Mouse (Mus musculus) liver, embryonic 15.5 days (tissue): ENCODE data around the gene Ndufs1. TPM values are rescaled to one million over a fixed set of nuclear protein-coding genes. Genes with fewer than 3 reads are reported as not detected.

Source experiments
- ATAC-seq: fragments of 200-750 bp; cut with Nextera tagmentation; 2 replicates; pipeline ENCODE4 v1.8.0; 2017; ENCODE audit warnings: moderate number of reproducible peaks, mild to moderate bottlenecking, moderate library complexity; ENCODE audit not compliant: insufficient read depth
- H3K27ac ChIP-seq: fragments of 300-500 bp; sonication (generic); replicated peaks from 2 replicates; pipeline ENCODE4 v1.5.1; 2015; ENCODE audit warnings: mild to moderate bottlenecking, inconsistent platforms
- H3K27me3 ChIP-seq: fragments of 300-500 bp; sonication (generic); 2 replicates; pipeline ENCODE4 v1.6.1; 2015; ENCODE audit warnings: mild to moderate bottlenecking, inconsistent platforms
- H3K36me3 ChIP-seq: fragments of 300-500 bp; sonication (generic); replicated peaks from 2 replicates; pipeline ENCODE4 v1.6.1; 2015; ENCODE audit warnings: moderate library complexity, mild to moderate bottlenecking, inconsistent platforms
- H3K4me1 ChIP-seq: fragments of 300-500 bp; sonication (generic); replicated peaks from 2 replicates; pipeline ENCODE4 v1.6.1; 2015; ENCODE audit warnings: inconsistent platforms
- H3K4me2 ChIP-seq: fragments of 300-500 bp; sonication (generic); 2 replicates; pipeline ENCODE4 v1.6.1; 2015; ENCODE audit warnings: moderate library complexity, mild to moderate bottlenecking, inconsistent platforms
- H3K4me3 ChIP-seq: fragments of 300-500 bp; sonication (generic); replicated peaks from 2 replicates; pipeline ENCODE4 v1.5.1; 2015; ENCODE audit warnings: mild to moderate bottlenecking, inconsistent platforms
- H3K9ac ChIP-seq: fragments of 300-500 bp; sonication (generic); 2 replicates; pipeline ENCODE4 v1.6.1; 2015; ENCODE audit warnings: moderate library complexity, mild to moderate bottlenecking, inconsistent platforms
- H3K9me3 ChIP-seq: fragments of 300-500 bp; sonication (generic); replicated peaks from 2 replicates; pipeline ENCODE4 v1.6.1; 2016; ENCODE audit warnings: inconsistent platforms
- WGBS: fragments of 180-500 bp; shearing (Covaris S2); methylation state at CpG from one replicate; pipeline ENCODE4 v1.1.7; 2015; ENCODE audit warnings: mixed read lengths; ENCODE audit not compliant: insufficient replicate concordance; 5-methylcytosine and 5-hydroxymethylcytosine counted together
- polyA plus RNA-seq: library from polyadenylated mRNA; unstranded; fragments of >200 nt; fragmentation: Nextera tagmentation; extraction: Ambion mirVana; gene quantifications from 2 replicates; pipeline ENCODE4 v1.2.1, GENCODE M21; 2015

Ndufs1 gene
- polyA plus RNA-seq, 1 experiment from 2014 or later, result 94.0 TPM

GRCm38 (mm10) chr1:63119675-63120074 is 57.0 kb downstream of the Ndufs1 start:
- Histone ChIP-seq H3K36me3 (peaks cover 61% of the 10 kb centered on the region), H3K4me2 (no peak overlapping the region), H3K9ac (no peak overlapping the region), H3K27ac (peak overlapping the region; percentile 24; the same call in 1 of the 2 replicates), H3K27me3 (no peaks in the 10 kb centered on the region), H3K4me1 (peaks cover 40% of the 10 kb centered on the region), H3K9me3 (no peaks in the 10 kb centered on the region), H3K4me3 (no peak overlapping the region)
- 29% methylated on average over 4 of the region's 4 CpGs for WGBS
- ATAC-seq, result no peak

- no peaks in the 10 kb centered on the region for H3K9me3 ChIP-seq
- peak overlapping the region; percentile 96 for H3K27ac ChIP-seq
- WGBS, result 17% methylated on average over 3 of the region's 3 CpGs
- no peaks in the 10 kb centered on the region for H3K27me3 ChIP-seq
- H3K4me1 ChIP-seq, result peaks cover 47% of the 10 kb centered on the region
- H3K4me2 ChIP-seq, result peak overlapping the region; percentile 80
- H3K36me3 ChIP-seq, result peaks cover 24% of the 10 kb centered on the region
- peak overlapping the region; percentile 99 for H3K9ac ChIP-seq
- no peak for ATAC-seq
- peak overlapping the region; percentile 94 for H3K4me3 ChIP-seq
These were observed 61.1 kb downstream of the Ndufs1 start for GRCm38 (mm10) chr1:63115540-63115939.

- peak overlapping the region; percentile 96 for H3K27ac ChIP-seq
- H3K4me1 ChIP-seq, result peaks cover 48% of the 10 kb centered on the region
- H3K9ac ChIP-seq, result peak overlapping the region; percentile 99
- H3K27me3 ChIP-seq, result no peaks in the 10 kb centered on the region
- no peak for ATAC-seq
- H3K4me3 ChIP-seq, result peak overlapping the region; percentile 94
- peaks cover 20% of the 10 kb centered on the region for H3K36me3 ChIP-seq
- WGBS, result 3% methylated on average over 4 of the region's 4 CpGs
- H3K9me3 ChIP-seq, result no peaks in the 10 kb centered on the region
- peak overlapping the region; percentile 80 for H3K4me2 ChIP-seq
These were observed 61.5 kb downstream of the Ndufs1 start for GRCm38 (mm10) chr1:63115096-63115495.

- H3K4me2 ChIP-seq, result peak within 1 kb of the TSS; percentile 80
- under 1% methylated on average over 41 of the region's 42 CpGs for WGBS
- peak within 1 kb of the TSS; percentile 99 for H3K9ac ChIP-seq
- H3K36me3 ChIP-seq, result peaks cover 13% of the 10 kb centered on the region
- ATAC-seq, result peak; percentile 75
- no peaks in the 10 kb centered on the region for H3K27me3 ChIP-seq
- H3K4me1 ChIP-seq, result peaks cover 44% of the 10 kb centered on the region
- peak within 1 kb of the TSS; percentile 94 for H3K4me3 ChIP-seq
- H3K27ac ChIP-seq, result peak within 1 kb of the TSS; percentile 96
- no peaks in the 10 kb centered on the region for H3K9me3 ChIP-seq
These were observed 62.4 kb downstream of the Ndufs1 start, which contains the start of gene Ino80d for GRCm38 (mm10) chr1:63114136-63114781. TSS of gene Ino80d (minus strand) at chr1:63114667.

- Histone ChIP-seq H3K4me3 (peak overlapping the region; percentile 94), H3K9ac (peak overlapping the region; percentile 99), H3K4me1 (peaks cover 39% of the 10 kb centered on the region), H3K27ac (peak overlapping the region; percentile 96), H3K4me2 (peak overlapping the region; percentile 80), H3K36me3 (peaks cover 6% of the 10 kb centered on the region), H3K27me3 (no peaks in the 10 kb centered on the region), H3K9me3 (no peaks in the 10 kb centered on the region)
- peak; percentile 77 for ATAC-seq
- under 1% methylated on average over 89 of the region's 92 CpGs for WGBS
These were observed 63.1 kb downstream of the Ndufs1 start for GRCm38 (mm10) chr1:63113274-63114135.

- Histone ChIP-seq H3K4me3 (peak overlapping the region; percentile 94), H3K9me3 (no peaks in the 10 kb centered on the region), H3K27me3 (no peaks in the 10 kb centered on the region), H3K27ac (peak overlapping the region; percentile 96), H3K36me3 (no peaks in the 10 kb centered on the region; the same call in 1 of the 2 replicates), H3K4me1 (peaks cover 35% of the 10 kb centered on the region), H3K4me2 (peak overlapping the region; percentile 80), H3K9ac (peak overlapping the region; percentile 99)
- ATAC-seq, result peak; percentile 11; the same call in 1 of the 2 replicates
- 1% methylated on average over 11 of the region's 11 CpGs for WGBS
These were observed 63.8 kb downstream of the Ndufs1 start for GRCm38 (mm10) chr1:63112865-63113261.

- Histone ChIP-seq H3K4me1 (peaks cover 39% of the 10 kb centered on the region), H3K4me3 (peak overlapping the region; percentile 94), H3K27me3 (no peaks in the 10 kb centered on the region), H3K36me3 (no peaks in the 10 kb centered on the region; the same call in 1 of the 2 replicates), H3K9me3 (no peaks in the 10 kb centered on the region), H3K9ac (peak overlapping the region; percentile 99), H3K4me2 (peak overlapping the region; percentile 80), H3K27ac (peak overlapping the region; percentile 96)
- 40% methylated on average over 8 of the region's 8 CpGs for WGBS
- no peak for ATAC-seq
These were observed 64.3 kb downstream of the Ndufs1 start for GRCm38 (mm10) chr1:63112151-63112864.

GRCm38 (mm10) chr1:63110536-63111285 is 65.9 kb downstream of the Ndufs1 start:
- Histone ChIP-seq H3K36me3 (0 out of 2 replicates have a peak, but pooled peaks cover 5% of the 10 kb centered on the region), H3K4me1 (peaks cover 27% of the 10 kb centered on the region), H3K4me2 (no peak overlapping the region), H3K4me3 (no peak overlapping the region), H3K9me3 (no peaks in the 10 kb centered on the region), H3K9ac (no peak overlapping the region), H3K27me3 (no peaks in the 10 kb centered on the region), H3K27ac (no peak overlapping the region)
- ATAC-seq, result no peak
- WGBS, result 60% methylated on average over 7 of the region's 7 CpGs

GRCm38 (mm10) chr1:63107614-63108327 is 68.9 kb downstream of the Ndufs1 start:
- Histone ChIP-seq H3K27me3 (no peaks in the 10 kb centered on the region), H3K4me3 (no peak overlapping the region), H3K4me1 (peaks cover 23% of the 10 kb centered on the region), H3K4me2 (no peak overlapping the region), H3K27ac (0 out of 2 replicates have a peak overlapping the region, but pooled peaks have one; percentile 29), H3K9me3 (no peaks in the 10 kb centered on the region), H3K36me3 (peaks cover 24% of the 10 kb centered on the region), H3K9ac (no peak overlapping the region)
- ATAC-seq, result no peak
- 65% methylated on average over 6 of the region's 6 CpGs for WGBS
